Mouse (Mus musculus) effector memory CD4-positive, alpha-beta T cell, adult 7 months (primary cell): ENCODE results near the gene Bag5. TPM values are rescaled to one million over a fixed set of nuclear protein-coding genes. Genes with fewer than 3 reads are reported as not detected.

Experiments
- polyA plus RNA-seq: library from polyadenylated mRNA; unstranded; fragments of 100-300 nt; shearing (Covaris generic); gene quantifications from one replicate; pipeline ENCODE4 v1.2.1, GENCODE M21; 2017

Bag5 gene
- polyA plus RNA-seq: 51.1 TPM

GRCm38 (mm10) chr12:111713004-111713651 is at the start of gene Bag5, which contains the start of gene Apopt1:
Gene Bag5 (minus strand): TSS chr12:111713257.
Gene Apopt1 (plus strand): TSS chr12:111713261.

GRCm38 (mm10) chr12:111758381-111759175 is 45.5 kb upstream of the Bag5 start, which contains the start of gene Klc1:
Gene Klc1 (plus strand): TSS chr12:111758849.

GRCm38 (mm10) chr12:111677882-111678669 is 35.0 kb downstream of the Bag5 start, which contains the start of gene Trmt61a:
Gene Trmt61a (plus strand): TSS chr12:111678105.

GRCm38 (mm10) chr12:111672176-111672575 is 40.9 kb downstream of the Bag5 start, which contains the start of gene Ckb:
Gene Ckb (minus strand): TSS chr12:111672338.

Other genes starting within 250 kb of the Bag5 start
- not detected for gene Gm266, start 227.4 kb downstream of the Bag5 start, polyA plus RNA-seq
- gene Eif5, start 175.2 kb downstream of the Bag5 start, polyA plus RNA-seq: 1,140 TPM
- gene Mark3, start 138.7 kb downstream of the Bag5 start, polyA plus RNA-seq: 77.7 TPM
- 52.4 TPM for gene Ckb, start 40.9 kb downstream of the Bag5 start, polyA plus RNA-seq
- 13.6 TPM for gene Trmt61a, start 35.2 kb downstream of the Bag5 start, polyA plus RNA-seq
- 39.0 TPM for gene Apopt1, start within 50 bp of the Bag5 start, polyA plus RNA-seq
- gene Klc1, start 45.6 kb upstream of the Bag5 start, polyA plus RNA-seq: 34.1 TPM
- gene Xrcc3, start 100.6 kb upstream of the Bag5 start, polyA plus RNA-seq: 1.7 TPM
- 3.3 TPM for gene Zfyve21, start 100.9 kb upstream of the Bag5 start, polyA plus RNA-seq
- 51.3 TPM for gene Ppp1r13b, start 194.9 kb upstream of the Bag5 start, polyA plus RNA-seq